Mouse (Mus musculus) erythroblast, embryonic 14.5 days (primary cell): ENCODE measurements around the gene 4931429L15Rik.

Experiments used
- GATA1 ChIP-seq: IDR thresholded peaks from 2 replicates; pipeline ENCODE4 v1.6.1; 2012; ENCODE audit warnings: low read length, inconsistent platforms, mixed read lengths
- TAL1 ChIP-seq: IDR thresholded peaks from 3 replicates; pipeline ENCODE4 v1.6.1; 2012; ENCODE audit warnings: low read length, inconsistent platforms, mixed read lengths

GRCm38 (mm10) chr9:46335461-46335995, 15.7 kb upstream of the 4931429L15Rik start:
- TF ChIP-seq GATA1 (no peak), TAL1 (no peak)
